Mouse (Mus musculus) adrenal gland, adult 8-10 months (tissue): ENCODE data around the gene Acvr1. TPM values are rescaled to one million over a fixed set of nuclear protein-coding genes. Genes with fewer than 3 reads are reported as not detected.

Experiments
- DNase-seq: peaks from one replicate; pipeline ENCODE4 v3.0.0; 2022
- total RNA-seq, 4 experiments: library from RNA; stranded (reverse); gene quantifications; 2 replicates each; pipeline ENCODE4 v1.2.4; 2022

Gene Acvr1
- total RNA-seq, result 10 to 100 TPM; 32.9 to 91.3 (median 59.6) TPM

GRCm38 (mm10) chr2:58567066-58567810 is at the start of gene Acvr1, which contains the start of gene Upp2:
TSS of gene Acvr1 (minus strand) at chr2:58567157.
TSS of gene Upp2 (plus strand) at chr2:58567298.
- peak; percentile 85 for DNase-seq

GRCm38 (mm10) chr2:58615766-58616165 is 48.8 kb upstream of the Acvr1 start:
- DNase-seq, result no peak

- DNase-seq, result no peak
These were observed 47.9 kb upstream of the Acvr1 start for GRCm38 (mm10) chr2:58614851-58615250.

GRCm38 (mm10) chr2:58613720-58614119 is 46.8 kb upstream of the Acvr1 start:
- no peak for DNase-seq

- no peak for DNase-seq
These were observed 37.8 kb upstream of the Acvr1 start for GRCm38 (mm10) chr2:58604791-58605190.

- DNase-seq, result no peak
These were observed 36.4 kb upstream of the Acvr1 start for GRCm38 (mm10) chr2:58603379-58603778.

- DNase-seq, result no peak
These were observed 34.4 kb upstream of the Acvr1 start for GRCm38 (mm10) chr2:58601382-58601781.

- no peak for DNase-seq
These were observed 32.7 kb upstream of the Acvr1 start for GRCm38 (mm10) chr2:58599639-58600038.

GRCm38 (mm10) chr2:58597556-58597955 is 30.6 kb upstream of the Acvr1 start:
- no peak for DNase-seq

- DNase-seq, result peak; percentile 14
These were observed 29.9 kb upstream of the Acvr1 start for GRCm38 (mm10) chr2:58596774-58597342.

- DNase-seq, result no peak
These were observed 28.4 kb upstream of the Acvr1 start for GRCm38 (mm10) chr2:58595350-58595749.

GRCm38 (mm10) chr2:58590055-58590454 is 23.1 kb upstream of the Acvr1 start:
- no peak for DNase-seq

GRCm38 (mm10) chr2:58589637-58590036 is 22.7 kb upstream of the Acvr1 start:
- peak; percentile 58 for DNase-seq

- DNase-seq, result no peak
These were observed 19.4 kb upstream of the Acvr1 start for GRCm38 (mm10) chr2:58586311-58586710.

GRCm38 (mm10) chr2:58574167-58574566 is 7.2 kb upstream of the Acvr1 start:
- no peak for DNase-seq

- no peak for DNase-seq
These were observed 2.1 kb upstream of the Acvr1 start for GRCm38 (mm10) chr2:58568841-58569645.

- peak; percentile 41 for DNase-seq
These were observed 1.1 kb upstream of the Acvr1 start for GRCm38 (mm10) chr2:58567866-58568719.

- DNase-seq, result peak; percentile 56
These were observed 419 bp downstream of the Acvr1 start for GRCm38 (mm10) chr2:58566410-58567065.

- no peak for DNase-seq
These were observed 928 bp downstream of the Acvr1 start for GRCm38 (mm10) chr2:58566049-58566409.

GRCm38 (mm10) chr2:58565267-58565666 is 1.7 kb downstream of the Acvr1 start:
- peak; percentile 39 for DNase-seq

- no peak for DNase-seq
These were observed 4.8 kb downstream of the Acvr1 start for GRCm38 (mm10) chr2:58562137-58562536.
